Mouse (Mus musculus) fibroblast of lung, adult 2 months (primary cell): Measurements from ENCODE around the gene Creld2.
A peak's percentile ranks its signal among the peaks of the same experiment; 100 is the strongest.

Experiments used
- DNase-seq: peaks from one replicate; pipeline ENCODE4 v3.0.0-alpha.2; 2011; ENCODE audit warnings: low read depth

Creld2 gene

GRCm38 (mm10) chr15:88853106-88853505, 33.7 kb downstream of the Creld2 start:
- DNase-seq: no peak

GRCm38 (mm10) chr15:88854119-88854968, 34.9 kb downstream of the Creld2 start:
- DNase-seq: no peak

GRCm38 (mm10) chr15:88854969-88855830, 35.8 kb downstream of the Creld2 start:
- DNase-seq: no peak

GRCm38 (mm10) chr15:88855896-88856417, 36.5 kb downstream of the Creld2 start:
- no peak for DNase-seq

GRCm38 (mm10) chr15:88856613-88857012, 37.2 kb downstream of the Creld2 start:
- DNase-seq: no peak

GRCm38 (mm10) chr15:88857361-88857760, 37.9 kb downstream of the Creld2 start:
- no peak for DNase-seq

GRCm38 (mm10) chr15:88858141-88858541, 38.7 kb downstream of the Creld2 start:
- no peak for DNase-seq

- no peak for DNase-seq
These were observed 39.3 kb downstream of the Creld2 start for GRCm38 (mm10) chr15:88858707-88859106.

- no peak for DNase-seq
These were observed 39.9 kb downstream of the Creld2 start for GRCm38 (mm10) chr15:88859206-88859970.

- DNase-seq: no peak
These were observed 41.3 kb downstream of the Creld2 start for GRCm38 (mm10) chr15:88860781-88861180.

- peak; percentile 88 for DNase-seq
These were observed 42.6 kb downstream of the Creld2 start, which contains the start of gene Pim3 for GRCm38 (mm10) chr15:88861772-88862622. TSS of gene Pim3 (plus strand) at chr15:88862186.

GRCm38 (mm10) chr15:88862881-88863694, 43.6 kb downstream of the Creld2 start:
- no peak for DNase-seq

GRCm38 (mm10) chr15:88863695-88864231, 44.3 kb downstream of the Creld2 start:
- DNase-seq: peak; percentile 98

- no peak for DNase-seq
These were observed 45.0 kb downstream of the Creld2 start for GRCm38 (mm10) chr15:88864270-88865030.

- no peak for DNase-seq
These were observed 45.6 kb downstream of the Creld2 start for GRCm38 (mm10) chr15:88865061-88865460.

GRCm38 (mm10) chr15:88865888-88866695, 46.6 kb downstream of the Creld2 start:
- no peak for DNase-seq

GRCm38 (mm10) chr15:88866934-88867356, 47.5 kb downstream of the Creld2 start:
- DNase-seq: no peak
